Mouse (Mus musculus) limb, embryonic 14.5 days (tissue): ENCODE measurements at regions not wholly inside any gene's neighbourhood (a gene's known extent, or its start where the extent isn't known, plus 50 kb on each side); places are given as distances from the start of the nearest gene placed in this dataset.

Source experiments
- ATAC-seq: fragments of 200-750 bp; cut with Nextera tagmentation; 2 replicates; pipeline ENCODE4 v1.8.0; 2017; ENCODE audit warnings: low read depth, moderate number of reproducible peaks, moderate TSS enrichment; ENCODE audit not compliant: low FRiP score
- DNase-seq: peaks from one replicate; pipeline ENCODE4 v3.0.0-alpha.2; 2015; ENCODE audit warnings: low spot score
- H3K27ac ChIP-seq: fragments of 300-500 bp; sonication (generic); replicated peaks from 2 replicates; pipeline ENCODE4 v1.5.1; 2014; ENCODE audit warnings: low read depth, mild to moderate bottlenecking, low read length, moderate library complexity, mixed read lengths
- H3K27me3 ChIP-seq: fragments of 300-500 bp; sonication (generic); 2 replicates; pipeline ENCODE4 v1.6.1; 2014; ENCODE audit warnings: low read length, mixed read lengths; ENCODE audit not compliant: control insufficient read depth, insufficient read depth
- H3K36me3 ChIP-seq: fragments of 300-500 bp; sonication (generic); 2 replicates; pipeline ENCODE4 v1.6.1; 2014; ENCODE audit warnings: mild to moderate bottlenecking, low read length, moderate library complexity, mixed read lengths; ENCODE audit not compliant: control insufficient read depth, insufficient read depth
- H3K4me1 ChIP-seq: fragments of 300-500 bp; sonication (generic); 2 replicates; pipeline ENCODE4 v1.6.1; 2014; ENCODE audit warnings: antibody characterized with exemption, low read length, mixed read lengths; ENCODE audit not compliant: control insufficient read depth, insufficient read depth
- H3K4me2 ChIP-seq: fragments of 300-500 bp; sonication (generic); replicated peaks from 2 replicates; pipeline ENCODE4 v1.6.1; 2014; ENCODE audit warnings: low read depth, mild to moderate bottlenecking, low read length, moderate library complexity; ENCODE audit not compliant: severe bottlenecking
- H3K4me3 ChIP-seq: fragments of 300-500 bp; sonication (generic); replicated peaks from 2 replicates; pipeline ENCODE4 v1.5.1; 2014; ENCODE audit warnings: low read length
- H3K9ac ChIP-seq: fragments of 300-500 bp; sonication (generic); 2 replicates; pipeline ENCODE4 v1.6.1; 2014; ENCODE audit warnings: mild to moderate bottlenecking, low read depth, low read length, moderate library complexity; ENCODE audit not compliant: severe bottlenecking
- H3K9me3 ChIP-seq: fragments of 300-500 bp; sonication (generic); 2 replicates; pipeline ENCODE4 v1.6.1; 2016; ENCODE audit warnings: low read length; ENCODE audit not compliant: control insufficient read depth
- POLR2A ChIP-seq: fragments of 200-500 bp; IDR thresholded peaks from 2 replicates; pipeline ENCODE4 v1.8.0; 2012; ENCODE audit warnings: inconsistent platforms, mild to moderate bottlenecking, moderate library complexity, borderline replicate concordance; ENCODE audit not compliant: insufficient read depth, insufficient read length; ENCODE audit errors: extremely low read depth
- WGBS: fragments of 180-500 bp; shearing (Covaris S2); extraction: QIAGEN DNeasy Blood & Tissue Kit; methylation state at CpG from one replicate; pipeline ENCODE4 v1.1.7; 2014; 5-methylcytosine and 5-hydroxymethylcytosine counted together

DNA sequence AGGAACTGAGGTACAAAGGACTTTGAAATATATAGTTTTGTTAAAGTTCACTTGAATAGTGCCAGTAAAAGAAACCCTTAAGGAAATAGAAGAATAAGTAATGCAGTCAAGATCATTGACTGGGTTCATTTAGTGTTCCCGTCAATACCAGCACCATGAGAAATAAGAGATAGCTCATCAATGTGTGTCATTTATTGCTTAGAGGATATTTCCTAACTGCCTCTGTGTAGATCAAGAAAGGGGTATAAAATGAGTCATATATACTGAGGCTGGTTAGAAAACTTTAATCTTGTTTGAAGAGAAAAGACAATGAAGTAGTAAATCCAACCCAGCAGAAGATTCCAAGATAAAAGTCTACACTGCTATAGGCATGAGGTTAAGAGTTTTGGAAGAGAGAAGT lies 1119.3 kb upstream of the Ddx18 start:
- WGBS: 49% methylated on average over 1 of the region's 1 CpGs
- TF ChIP-seq POLR2A: no peak

GRCm38 (mm10) chr1:122668102-122668501 lies 1100.3 kb upstream of the Ddx18 start:
- Histone ChIP-seq H3K27ac (no peak overlapping the region), H3K9me3 (no peaks in the 10 kb centered on the region), H3K4me1 (no peaks in the 10 kb centered on the region), H3K9ac (no peak overlapping the region), H3K4me2 (no peak overlapping the region), H3K36me3 (no peaks in the 10 kb centered on the region), H3K4me3 (no peak overlapping the region), H3K27me3 (no peaks in the 10 kb centered on the region)
- ATAC-seq: no peak
- DNase-seq: peak; percentile 21
- no peak for TF ChIP-seq POLR2A
- WGBS: 56% methylated on average over 2 of the region's 2 CpGs

More for the DNA sequence above, 1119.3 kb upstream of the Ddx18 start:
- Histone ChIP-seq H3K4me2 (no peak overlapping the region), H3K27ac (no peak overlapping the region), H3K36me3 (no peaks in the 10 kb centered on the region), H3K9me3 (no peaks in the 10 kb centered on the region), H3K4me1 (no peaks in the 10 kb centered on the region), H3K27me3 (no peaks in the 10 kb centered on the region), H3K9ac (no peak overlapping the region), H3K4me3 (no peak overlapping the region)
- ATAC-seq (no peak), DNase-seq (no peak)

GRCm38 (mm10) chr1:122667619-122668018 lies 1099.8 kb upstream of the Ddx18 start:
- no peak for DNase-seq

More at GRCm38 (mm10) chr1:122667619-122668018, 1099.8 kb upstream of the Ddx18 start:
- H3K27me3 ChIP-seq: no peaks in the 10 kb centered on the region
- no peaks in the 10 kb centered on the region for H3K4me1 ChIP-seq
- no peak overlapping the region for H3K9ac ChIP-seq
- H3K4me2 ChIP-seq: no peak overlapping the region
- no peak overlapping the region for H3K27ac ChIP-seq
- no peaks in the 10 kb centered on the region for H3K9me3 ChIP-seq
- no peak overlapping the region for H3K4me3 ChIP-seq
- H3K36me3 ChIP-seq: no peaks in the 10 kb centered on the region
- WGBS: 35% methylated on average over 5 of the region's 5 CpGs
- no peak for ATAC-seq
- no peak for TF ChIP-seq POLR2A
